Mouse (Mus musculus) E14TG2a.4 (cell line): Measurements from ENCODE around the gene Ngfr.

Experiments
- H3K27me3 ChIP-seq: 2 replicates; pipeline ENCODE4 v1.6.1; 2014; ENCODE audit warnings: low read length, control low read depth; ENCODE audit not compliant: insufficient read depth
- H3K36me3 ChIP-seq: 2 replicates; pipeline ENCODE4 v1.6.1; 2014; ENCODE audit warnings: low read length, control low read depth; ENCODE audit not compliant: insufficient read depth
- H3K4me1 ChIP-seq: replicated peaks from 2 replicates; pipeline ENCODE4 v1.6.1; 2014; ENCODE audit warnings: low read depth, low read length, control low read depth
- H3K4me3 ChIP-seq: replicated peaks from 2 replicates; pipeline ENCODE4 v1.5.1; 2014; ENCODE audit warnings: mild to moderate bottlenecking, low read length
- H3K9me3 ChIP-seq: 2 replicates; pipeline ENCODE4 v1.6.1; 2014; ENCODE audit warnings: low read length, control low read depth
- CTCF ChIP-seq: conservative IDR thresholded peaks from 2 replicates; pipeline ENCODE4 v1.5.1; 2014; ENCODE audit warnings: low read length
- NANOG ChIP-seq: IDR thresholded peaks from 2 replicates; pipeline ENCODE4 v1.6.1; 2014; ENCODE audit warnings: borderline replicate concordance, low read length, mixed read lengths
- POU5F1 ChIP-seq: IDR thresholded peaks from 2 replicates; pipeline ENCODE4 v1.6.1; 2014; ENCODE audit warnings: low read length, borderline replicate concordance

The Ngfr gene

GRCm38 (mm10) chr11:95587423-95587951 is at the start of gene Ngfr:
Gene Ngfr, minus strand, starts transcription at chr11:95587735.
- Histone ChIP-seq H3K27me3 (peaks cover 72% of the 10 kb centered on the region), H3K4me3 (peak within 1 kb of the TSS; percentile 82), H3K9me3 (no peaks in the 10 kb centered on the region), H3K36me3 (0 out of 2 replicates have a peak, but pooled peaks cover 4% of the 10 kb centered on the region), H3K4me1 (peaks cover 80% of the 10 kb centered on the region)
- no peak for TF ChIP-seq CTCF
- TF ChIP-seq POU5F1, result no peak
- TF ChIP-seq NANOG, result no peak

DNA sequence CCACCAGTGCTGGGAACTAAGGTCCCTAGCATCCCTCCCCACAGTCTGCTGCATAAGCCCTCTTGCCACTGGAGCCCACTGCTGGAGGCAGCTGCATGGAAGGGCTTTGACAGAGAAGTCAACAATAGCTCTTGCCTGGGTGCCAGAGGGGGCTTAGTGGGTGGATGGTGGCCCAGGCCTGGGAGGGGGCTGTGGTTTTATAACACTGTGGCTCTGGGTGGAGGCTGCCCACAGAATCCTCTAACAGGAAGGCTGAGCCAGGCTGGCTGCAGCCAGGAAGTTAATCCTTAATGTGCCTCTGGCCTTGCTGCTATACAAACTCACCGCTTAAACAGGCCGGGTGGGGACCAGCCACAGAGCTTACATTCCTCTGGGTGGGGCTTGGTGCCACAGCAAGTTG is 47.5 kb upstream of the Ngfr start:
- Histone ChIP-seq H3K4me3 (no peak overlapping the region), H3K27me3 (peaks cover 11% of the 10 kb centered on the region), H3K9me3 (peaks cover 10% of the 10 kb centered on the region), H3K4me1 (peaks cover 70% of the 10 kb centered on the region), H3K36me3 (no peaks in the 10 kb centered on the region)
- TF ChIP-seq CTCF, result no peak
- TF ChIP-seq NANOG, result no peak
- no peak for TF ChIP-seq POU5F1

GRCm38 (mm10) chr11:95633512-95634000 is 46.0 kb upstream of the Ngfr start:
- no peak for TF ChIP-seq NANOG
- no peak for TF ChIP-seq CTCF
- TF ChIP-seq POU5F1, result no peak
- Histone ChIP-seq H3K27me3 (peaks cover 9% of the 10 kb centered on the region; the same call in 1 of the 2 replicates), H3K9me3 (peaks cover 10% of the 10 kb centered on the region), H3K36me3 (no peaks in the 10 kb centered on the region), H3K4me3 (no peak overlapping the region), H3K4me1 (peaks cover 78% of the 10 kb centered on the region)

- peaks cover 9% of the 10 kb centered on the region; the same call in 1 of the 2 replicates for H3K27me3 ChIP-seq
- H3K4me3 ChIP-seq, result no peak overlapping the region
- peaks cover 10% of the 10 kb centered on the region for H3K9me3 ChIP-seq
- peaks cover 8% of the 10 kb centered on the region; the same call in 1 of the 2 replicates for H3K36me3 ChIP-seq
- peaks cover 81% of the 10 kb centered on the region for H3K4me1 ChIP-seq
- no peak for TF ChIP-seq NANOG
- no peak for TF ChIP-seq POU5F1
- TF ChIP-seq CTCF, result no peak
These were observed 44.9 kb upstream of the Ngfr start for GRCm38 (mm10) chr11:95632474-95632873.

GRCm38 (mm10) chr11:95631301-95631700 is 43.8 kb upstream of the Ngfr start:
- TF ChIP-seq CTCF (no peak), POU5F1 (no peak), NANOG (no peak)
- peaks cover 20% of the 10 kb centered on the region for H3K36me3 ChIP-seq

DNA sequence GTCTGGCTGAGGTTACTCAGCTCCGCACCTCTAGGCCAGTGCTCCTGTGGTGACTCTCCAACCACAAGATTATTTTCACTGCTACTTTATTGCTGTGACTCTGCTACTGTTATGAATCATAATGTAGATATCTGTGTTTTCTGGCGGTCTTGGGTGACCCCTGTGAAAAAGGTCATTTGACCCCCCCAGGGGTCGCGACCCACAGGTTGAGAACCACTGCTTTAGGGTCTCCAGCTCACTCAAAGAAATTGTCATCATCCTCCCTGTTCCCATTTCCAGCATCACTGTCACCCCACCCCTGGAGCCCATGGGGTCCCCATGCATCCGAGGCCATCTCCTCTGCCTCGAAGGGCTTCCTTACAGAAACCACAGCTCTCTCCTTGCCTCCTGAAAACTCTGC is 43.0 kb upstream of the Ngfr start:
- no peak for TF ChIP-seq NANOG
- no peak for TF ChIP-seq POU5F1
- TF ChIP-seq CTCF, result no peak
- Histone ChIP-seq H3K9me3 (peaks cover 10% of the 10 kb centered on the region), H3K4me1 (peaks cover 80% of the 10 kb centered on the region), H3K27me3 (peaks cover 12% of the 10 kb centered on the region), H3K36me3 (peaks cover 22% of the 10 kb centered on the region), H3K4me3 (no peak overlapping the region)

More at GRCm38 (mm10) chr11:95631301-95631700, 43.8 kb upstream of the Ngfr start:
- peaks cover 10% of the 10 kb centered on the region for H3K9me3 ChIP-seq
- H3K4me1 ChIP-seq, result peaks cover 83% of the 10 kb centered on the region
- peaks cover 9% of the 10 kb centered on the region; the same call in 1 of the 2 replicates for H3K27me3 ChIP-seq
- H3K4me3 ChIP-seq, result no peak overlapping the region

GRCm38 (mm10) chr11:95622426-95622825 is 34.9 kb upstream of the Ngfr start:
- no peak for TF ChIP-seq CTCF
- TF ChIP-seq NANOG, result no peak
- no peak for TF ChIP-seq POU5F1
- H3K4me1 ChIP-seq, result peaks cover 78% of the 10 kb centered on the region
- peaks cover 29% of the 10 kb centered on the region for H3K36me3 ChIP-seq
- peaks cover 17% of the 10 kb centered on the region; the same call in 1 of the 2 replicates for H3K27me3 ChIP-seq
- H3K9me3 ChIP-seq, result no peaks in the 10 kb centered on the region
- H3K4me3 ChIP-seq, result peak overlapping the region; percentile 72

DNA sequence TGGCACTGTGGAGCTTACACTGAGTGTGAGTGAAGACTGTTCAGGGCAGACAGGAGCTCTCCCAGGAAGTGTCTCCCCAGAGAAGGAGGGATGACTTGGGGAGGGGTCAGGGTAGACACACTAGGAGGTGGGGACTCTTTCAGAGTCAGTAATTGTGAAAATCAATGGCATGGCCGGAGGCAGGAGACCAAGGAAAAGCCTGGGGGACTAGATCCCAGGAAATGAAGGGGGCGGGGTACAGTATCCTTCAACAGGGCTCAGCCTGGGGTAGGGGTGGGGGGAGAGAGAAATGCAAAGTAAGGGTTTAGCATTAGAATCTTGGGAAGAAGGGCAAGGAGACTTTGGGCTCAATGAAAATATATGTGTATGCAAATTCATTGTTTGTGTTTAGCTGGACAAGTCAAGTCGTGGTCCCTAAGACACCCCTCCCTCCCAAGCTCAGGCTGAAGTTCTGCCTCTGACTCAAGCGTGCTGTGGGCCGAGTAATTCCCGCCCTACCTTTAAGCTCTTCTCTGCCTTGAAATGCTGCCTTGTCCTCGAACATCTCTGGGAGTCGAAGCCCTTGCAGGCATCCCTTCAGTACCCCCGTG is 34.1 kb upstream of the Ngfr start:
- H3K9me3 ChIP-seq, result no peaks in the 10 kb centered on the region
- TF ChIP-seq POU5F1 (no peak), CTCF (no peak), NANOG (no peak)
- peaks cover 21% of the 10 kb centered on the region for H3K36me3 ChIP-seq
- peaks cover 17% of the 10 kb centered on the region for H3K27me3 ChIP-seq
- H3K4me1 ChIP-seq, result peaks cover 83% of the 10 kb centered on the region
- H3K4me3 ChIP-seq, result peak overlapping the region; percentile 72
